Mouse (Mus musculus) heart, embryonic 16.5 days (tissue): ENCODE measurements around the gene Mylk. TPM values are rescaled to one million over a fixed set of nuclear protein-coding genes. Genes with fewer than 3 reads are reported as not detected.

Experiments
- ATAC-seq: fragments of 200-750 bp; cut with Nextera tagmentation; replicated peaks from 2 replicates; pipeline ENCODE4 v1.8.0; 2017; ENCODE audit warnings: moderate number of reproducible peaks; ENCODE audit not compliant: insufficient read depth, low FRiP score; ENCODE audit errors: extremely low read depth
- H3K27ac ChIP-seq: fragments of 300-500 bp; sonication (generic); 2 replicates; pipeline ENCODE4 v1.5.1; 2014; ENCODE audit warnings: mild to moderate bottlenecking, low read length, control low read depth, moderate library complexity
- H3K27me3 ChIP-seq: fragments of 300-500 bp; sonication (generic); 2 replicates; pipeline ENCODE4 v1.6.1; 2014; ENCODE audit warnings: low read length, mixed read lengths; ENCODE audit not compliant: control insufficient read depth, insufficient read depth
- H3K36me3 ChIP-seq: fragments of 300-500 bp; sonication (generic); 2 replicates; pipeline ENCODE4 v1.6.1; 2014; ENCODE audit not compliant: control insufficient read depth, insufficient read depth
- H3K4me1 ChIP-seq: fragments of 300-500 bp; sonication (generic); 2 replicates; pipeline ENCODE4 v1.6.1; 2014; ENCODE audit warnings: low read length, mixed read lengths; ENCODE audit not compliant: control insufficient read depth, insufficient read depth
- H3K4me2 ChIP-seq: fragments of 300-500 bp; sonication (generic); 2 replicates; pipeline ENCODE4 v1.6.1; 2014; ENCODE audit warnings: low read depth, mild to moderate bottlenecking, control low read depth, low read length
- H3K4me3 ChIP-seq: fragments of 300-500 bp; sonication (generic); 2 replicates; pipeline ENCODE4 v1.5.1; 2014; ENCODE audit warnings: mild to moderate bottlenecking, control low read depth, low read length
- H3K9ac ChIP-seq: fragments of 300-500 bp; sonication (generic); 2 replicates; pipeline ENCODE4 v1.6.1; 2014; ENCODE audit warnings: low read length, control low read depth
- H3K9me3 ChIP-seq: fragments of 300-500 bp; sonication (generic); replicated peaks from 2 replicates; pipeline ENCODE4 v1.6.1; 2016; ENCODE audit warnings: low read length; ENCODE audit not compliant: control insufficient read depth
- WGBS: fragments of 180-500 bp; shearing (Covaris S2); extraction: QIAGEN DNeasy Blood & Tissue Kit; methylation state at CpG from one replicate; pipeline ENCODE4 v1.1.7; 2014; 5-methylcytosine and 5-hydroxymethylcytosine counted together
- polyA plus RNA-seq: library from polyadenylated mRNA; unstranded; fragments of >200 nt; fragmentation: Nextera tagmentation; extraction: Ambion mirVana; gene quantifications from 2 replicates; pipeline ENCODE4 v1.2.1, GENCODE M21; 2015

Mylk gene
- polyA plus RNA-seq, 1 experiment from 2014 or later: 14.2 TPM

- no peaks in the 10 kb centered on the region for H3K9me3 ChIP-seq
- peaks cover 38% of the 10 kb centered on the region for H3K4me1 ChIP-seq
- no peaks in the 10 kb centered on the region for H3K36me3 ChIP-seq
- peaks cover 14% of the 10 kb centered on the region for H3K27me3 ChIP-seq
- no peak for ATAC-seq
- no peak overlapping the region; the same call in 1 of the 2 replicates for H3K27ac ChIP-seq
- H3K4me3 ChIP-seq: no peak overlapping the region
- WGBS: 74% methylated on average over 8 of the region's 8 CpGs
- H3K4me2 ChIP-seq: no peak overlapping the region
- H3K9ac ChIP-seq: no peak overlapping the region
Measured at GRCm38 (mm10) chr16:34920868-34921267, 175.9 kb downstream of the Mylk start.

- Histone ChIP-seq H3K4me2 (peak overlapping the region; percentile 39; the same call in 1 of the 2 replicates), H3K9ac (no peak overlapping the region), H3K36me3 (no peaks in the 10 kb centered on the region), H3K27me3 (peaks cover 14% of the 10 kb centered on the region), H3K27ac (no peak overlapping the region), H3K4me3 (peak overlapping the region; percentile 4; the same call in 1 of the 2 replicates), H3K9me3 (no peaks in the 10 kb centered on the region), H3K4me1 (peaks cover 43% of the 10 kb centered on the region)
- no peak for ATAC-seq
- WGBS: 72% methylated on average over 10 of the region's 10 CpGs
Measured at GRCm38 (mm10) chr16:34921319-34921718, 176.3 kb downstream of the Mylk start.

GRCm38 (mm10) chr16:34923630-34924029, 178.6 kb downstream of the Mylk start:
- 59% methylated on average over 9 of the region's 9 CpGs for WGBS
- H3K27me3 ChIP-seq: peaks cover 14% of the 10 kb centered on the region
- 0 out of 2 replicates have a peak, but pooled peaks cover 3% of the 10 kb centered on the region for H3K9me3 ChIP-seq
- peaks cover 52% of the 10 kb centered on the region for H3K4me1 ChIP-seq
- peak overlapping the region; percentile 5; the same call in 1 of the 2 replicates for H3K9ac ChIP-seq
- ATAC-seq: no peak
- H3K36me3 ChIP-seq: no peaks in the 10 kb centered on the region
- no peak overlapping the region for H3K4me3 ChIP-seq
- no peak overlapping the region for H3K27ac ChIP-seq
- peak overlapping the region; percentile 35; the same call in 1 of the 2 replicates for H3K4me2 ChIP-seq

GRCm38 (mm10) chr16:34924324-34924723, 179.3 kb downstream of the Mylk start:
- H3K9me3 ChIP-seq: 0 out of 2 replicates have a peak, but pooled peaks cover 3% of the 10 kb centered on the region
- peaks cover 16% of the 10 kb centered on the region for H3K27me3 ChIP-seq
- H3K4me2 ChIP-seq: peak overlapping the region; percentile 8; the same call in 1 of the 2 replicates
- H3K4me3 ChIP-seq: no peak overlapping the region
- H3K4me1 ChIP-seq: peaks cover 52% of the 10 kb centered on the region
- H3K27ac ChIP-seq: peak overlapping the region; percentile 80
- H3K36me3 ChIP-seq: no peaks in the 10 kb centered on the region
- peak overlapping the region; percentile 5 for H3K9ac ChIP-seq
- no peak for ATAC-seq
- 65% methylated on average over 5 of the region's 5 CpGs for WGBS

- Histone ChIP-seq H3K27me3 (peaks cover 17% of the 10 kb centered on the region), H3K4me2 (peak overlapping the region; percentile 19; the same call in 1 of the 2 replicates), H3K9ac (peak overlapping the region; percentile 54), H3K9me3 (0 out of 2 replicates have a peak, but pooled peaks cover 3% of the 10 kb centered on the region), H3K36me3 (no peaks in the 10 kb centered on the region), H3K4me1 (peaks cover 50% of the 10 kb centered on the region), H3K4me3 (no peak overlapping the region), H3K27ac (peak overlapping the region; percentile 80)
- WGBS: 28% methylated on average over 6 of the region's 6 CpGs
- peak; percentile 78 for ATAC-seq
Measured at GRCm38 (mm10) chr16:34924937-34925618, 180.1 kb downstream of the Mylk start.

- peaks cover 13% of the 10 kb centered on the region for H3K27me3 ChIP-seq
- H3K4me2 ChIP-seq: 0 out of 2 replicates have a peak overlapping the region, but pooled peaks have one; percentile 3
- ATAC-seq: no peak
- peaks cover 61% of the 10 kb centered on the region for H3K4me1 ChIP-seq
- peak overlapping the region; percentile 37; the same call in 1 of the 2 replicates for H3K9ac ChIP-seq
- 47% methylated on average over 9 of the region's 9 CpGs for WGBS
- 0 out of 2 replicates have a peak, but pooled peaks cover 3% of the 10 kb centered on the region for H3K9me3 ChIP-seq
- H3K36me3 ChIP-seq: no peaks in the 10 kb centered on the region
- H3K4me3 ChIP-seq: no peak overlapping the region
- peak overlapping the region; percentile 60 for H3K27ac ChIP-seq
Measured at GRCm38 (mm10) chr16:34926531-34927435, 181.8 kb downstream of the Mylk start.

GRCm38 (mm10) chr16:34929686-34930085, 184.7 kb downstream of the Mylk start:
- peaks cover 43% of the 10 kb centered on the region for H3K4me1 ChIP-seq
- H3K9me3 ChIP-seq: 0 out of 2 replicates have a peak, but pooled peaks cover 3% of the 10 kb centered on the region
- peaks cover 19% of the 10 kb centered on the region for H3K27me3 ChIP-seq
- H3K36me3 ChIP-seq: no peaks in the 10 kb centered on the region
- no peak overlapping the region for H3K4me3 ChIP-seq
- no peak for ATAC-seq
- no peak overlapping the region for H3K27ac ChIP-seq
- no peak overlapping the region for H3K4me2 ChIP-seq
- H3K9ac ChIP-seq: no peak overlapping the region
- 65% methylated on average over 8 of the region's 8 CpGs for WGBS

GRCm38 (mm10) chr16:34930110-34930509, 185.1 kb downstream of the Mylk start:
- Histone ChIP-seq H3K4me2 (no peak overlapping the region), H3K4me3 (no peak overlapping the region), H3K27ac (no peak overlapping the region), H3K27me3 (peaks cover 22% of the 10 kb centered on the region), H3K9ac (no peak overlapping the region), H3K4me1 (peaks cover 39% of the 10 kb centered on the region), H3K36me3 (no peaks in the 10 kb centered on the region), H3K9me3 (0 out of 2 replicates have a peak, but pooled peaks cover 3% of the 10 kb centered on the region)
- no peak for ATAC-seq
- WGBS: 66% methylated on average over 7 of the region's 7 CpGs
